Mouse (Mus musculus) heart, adult 2 months (tissue): ENCODE results near the gene Ormdl2.

Experiments
- CTCF ChIP-seq: fragments of 200-600 bp; IDR thresholded peaks from 2 replicates; pipeline ENCODE4 v1.8.1; 2022; ENCODE audit warnings: antibody characterized with exemption, mild to moderate bottlenecking, moderate library complexity
- POLR2A ChIP-seq: fragments of 200-500 bp; IDR thresholded peaks from 2 replicates; pipeline ENCODE4 v1.6.1; 2011; ENCODE audit warnings: mild to moderate bottlenecking, low read depth, low read length, control low read depth; ENCODE audit not compliant: insufficient read depth

GRCm38 (mm10) chr10:128803361-128803760 is 18.1 kb downstream of the Ormdl2 start:
- TF ChIP-seq POLR2A, result no peak
- TF ChIP-seq CTCF, result no peak
